Mouse (Mus musculus) layer of hippocampus, adult 11-12 months (tissue): ENCODE data around the gene Robo1.

Experiments
- DNase-seq: peaks from one replicate; pipeline ENCODE4 v3.0.0; 2022; ENCODE audit warnings: low spot score

Gene Robo1

GRCm38 (mm10) chr16:72307537-72308330, at the start of gene Robo1:
Gene Robo1, plus strand, starts transcription at chr16:72308306.
- DNase-seq, result no peak

- no peak for DNase-seq
Measured at GRCm38 (mm10) chr16:72267839-72268238, 40.3 kb upstream of the Robo1 start.

GRCm38 (mm10) chr16:72276390-72277074, 31.6 kb upstream of the Robo1 start:
- DNase-seq, result no peak

- no peak for DNase-seq
Measured at GRCm38 (mm10) chr16:72308331-72308668, 194 bp downstream of the Robo1 start.

GRCm38 (mm10) chr16:72327321-72327720, 19.2 kb downstream of the Robo1 start:
- no peak for DNase-seq

GRCm38 (mm10) chr16:72328579-72328978, 20.5 kb downstream of the Robo1 start:
- no peak for DNase-seq

GRCm38 (mm10) chr16:72337757-72338156, 29.7 kb downstream of the Robo1 start:
- no peak for DNase-seq

- no peak for DNase-seq
Measured at GRCm38 (mm10) chr16:72350422-72350821, 42.3 kb downstream of the Robo1 start.

GRCm38 (mm10) chr16:72356515-72357357, 48.6 kb downstream of the Robo1 start:
- peak; percentile 17 for DNase-seq

- DNase-seq, result no peak
Measured at GRCm38 (mm10) chr16:72376896-72377295, 68.8 kb downstream of the Robo1 start.

- no peak for DNase-seq
Measured at GRCm38 (mm10) chr16:72381819-72382218, 73.7 kb downstream of the Robo1 start.

GRCm38 (mm10) chr16:72383566-72383965, 75.5 kb downstream of the Robo1 start:
- DNase-seq, result no peak

GRCm38 (mm10) chr16:72393512-72393911, 85.4 kb downstream of the Robo1 start:
- DNase-seq, result no peak

GRCm38 (mm10) chr16:72398811-72399210, 90.7 kb downstream of the Robo1 start:
- DNase-seq, result no peak

GRCm38 (mm10) chr16:72402381-72402780, 94.3 kb downstream of the Robo1 start:
- no peak for DNase-seq

- no peak for DNase-seq
Measured at GRCm38 (mm10) chr16:72409820-72410219, 101.7 kb downstream of the Robo1 start.

GRCm38 (mm10) chr16:72411669-72412270, 103.7 kb downstream of the Robo1 start:
- DNase-seq, result no peak

- no peak for DNase-seq
Measured at GRCm38 (mm10) chr16:72412879-72413278, 104.8 kb downstream of the Robo1 start.

- DNase-seq, result no peak
Measured at GRCm38 (mm10) chr16:72419328-72420066, 111.4 kb downstream of the Robo1 start.

- no peak for DNase-seq
Measured at GRCm38 (mm10) chr16:72422426-72422825, 114.3 kb downstream of the Robo1 start.

GRCm38 (mm10) chr16:72434396-72434795, 126.3 kb downstream of the Robo1 start:
- DNase-seq, result no peak
